Mouse (Mus musculus) neural tube, embryonic 14.5 days (tissue): ENCODE data around the gene Shisa2. TPM values are rescaled to one million over a fixed set of nuclear protein-coding genes. Genes with fewer than 3 reads are reported as not detected.

Experiments used
- ATAC-seq: fragments of 200-750 bp; cut with Nextera tagmentation; 2 replicates; pipeline ENCODE4 v1.8.0; 2017; ENCODE audit warnings: low read depth, mild to moderate bottlenecking, moderate TSS enrichment, moderate library complexity
- H3K27ac ChIP-seq: fragments of 300-500 bp; sonication (generic); 2 replicates; pipeline ENCODE4 v1.5.1; 2014; ENCODE audit warnings: low read depth, mild to moderate bottlenecking, control low read depth, low read length, moderate library complexity, mixed read lengths
- H3K27me3 ChIP-seq: fragments of 300-500 bp; sonication (generic); 2 replicates; pipeline ENCODE4 v1.6.1; 2014; ENCODE audit warnings: low read length; ENCODE audit not compliant: control insufficient read depth, insufficient read depth
- H3K36me3 ChIP-seq: fragments of 300-500 bp; sonication (generic); 2 replicates; pipeline ENCODE4 v1.6.1; 2014; ENCODE audit warnings: low read length, mixed read lengths; ENCODE audit not compliant: control insufficient read depth, insufficient read depth
- H3K4me1 ChIP-seq: fragments of 300-500 bp; sonication (generic); 2 replicates; pipeline ENCODE4 v1.6.1; 2014; ENCODE audit warnings: low read length; ENCODE audit not compliant: control insufficient read depth, insufficient read depth
- H3K4me2 ChIP-seq: fragments of 300-500 bp; sonication (generic); 2 replicates; pipeline ENCODE4 v1.6.1; 2014; ENCODE audit warnings: mild to moderate bottlenecking, low read depth, low read length, control low read depth
- H3K4me3 ChIP-seq: fragments of 300-500 bp; sonication (generic); 2 replicates; pipeline ENCODE4 v1.5.1; 2014; ENCODE audit warnings: low read depth, low read length, control low read depth, mixed read lengths
- H3K9ac ChIP-seq: fragments of 300-500 bp; sonication (generic); replicated peaks from 2 replicates; pipeline ENCODE4 v1.6.1; 2014; ENCODE audit warnings: low read depth, mild to moderate bottlenecking, control low read depth, low read length, mixed read lengths
- H3K9me3 ChIP-seq: fragments of 300-500 bp; sonication (generic); 2 replicates; pipeline ENCODE4 v1.6.1; 2016; ENCODE audit warnings: low read length; ENCODE audit not compliant: control insufficient read depth
- WGBS: fragments of 180-500 bp; shearing (Covaris S2); extraction: QIAGEN DNeasy Blood & Tissue Kit; methylation state at CpG from one replicate; pipeline ENCODE4 v1.1.7; 2014; 5-methylcytosine and 5-hydroxymethylcytosine counted together
- polyA plus RNA-seq: library from polyadenylated mRNA; unstranded; fragments of >200 nt; fragmentation: Nextera tagmentation; extraction: Ambion mirVana; gene quantifications from 2 replicates; pipeline ENCODE4 v1.2.1, GENCODE M21; 2014

The Shisa2 gene
- polyA plus RNA-seq, 1 experiment from 2014 or later = 4.6 TPM

- no peaks in the 10 kb centered on the region for H3K9me3 ChIP-seq
- H3K36me3 ChIP-seq = no peaks in the 10 kb centered on the region
- H3K27ac ChIP-seq = no peak overlapping the region
- H3K9ac ChIP-seq = no peak overlapping the region
- WGBS = 23% methylated on average over 8 of the region's 8 CpGs
- peak overlapping the region; percentile 61 for H3K4me3 ChIP-seq
- ATAC-seq = no peak
- H3K27me3 ChIP-seq = peaks cover 4% of the 10 kb centered on the region; the same call in 1 of the 2 replicates
- H3K4me1 ChIP-seq = peaks cover 12% of the 10 kb centered on the region; the same call in 1 of the 2 replicates
- peak overlapping the region; percentile 71 for H3K4me2 ChIP-seq
Measured at GRCm38 (mm10) chr14:59626711-59627110, 1.6 kb downstream of the Shisa2 start.

DNA sequence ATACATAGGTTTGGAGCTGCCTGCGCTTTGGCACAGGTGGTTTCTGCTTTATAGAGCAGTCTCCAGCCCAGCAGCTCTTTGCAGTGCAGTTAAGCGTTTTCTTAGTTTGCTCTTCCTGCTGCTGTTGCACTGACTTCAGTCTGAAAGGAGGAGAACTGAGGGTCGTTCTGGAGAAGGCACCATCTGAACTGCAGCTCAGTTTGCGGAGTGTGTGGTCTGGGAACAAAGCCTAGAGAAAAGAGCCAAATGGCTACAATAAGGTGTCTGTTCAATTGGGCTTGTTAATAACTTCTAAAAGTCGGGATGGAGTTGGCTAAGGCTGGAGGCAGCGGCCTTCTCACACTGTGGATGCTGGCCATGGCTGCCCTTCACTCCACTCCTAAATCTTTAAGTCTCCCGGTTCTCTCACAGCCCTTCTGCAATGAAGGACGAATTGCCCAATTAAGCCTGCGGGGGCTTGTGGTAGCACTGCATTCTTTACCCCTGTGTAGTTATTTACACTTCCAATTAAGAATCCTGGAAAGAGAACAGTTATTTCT, 2.1 kb downstream of the Shisa2 start:
- H3K4me3 ChIP-seq = peak overlapping the region; percentile 61
- peak overlapping the region; percentile 71 for H3K4me2 ChIP-seq
- H3K9ac ChIP-seq = peak overlapping the region; percentile 7; the same call in 1 of the 2 replicates
- no peak for ATAC-seq
- 11% methylated on average over 9 of the region's 9 CpGs for WGBS
- peaks cover 4% of the 10 kb centered on the region; the same call in 1 of the 2 replicates for H3K27me3 ChIP-seq
- H3K27ac ChIP-seq = no peak overlapping the region
- H3K9me3 ChIP-seq = no peaks in the 10 kb centered on the region
- no peaks in the 10 kb centered on the region for H3K36me3 ChIP-seq
- peaks cover 12% of the 10 kb centered on the region; the same call in 1 of the 2 replicates for H3K4me1 ChIP-seq

DNA sequence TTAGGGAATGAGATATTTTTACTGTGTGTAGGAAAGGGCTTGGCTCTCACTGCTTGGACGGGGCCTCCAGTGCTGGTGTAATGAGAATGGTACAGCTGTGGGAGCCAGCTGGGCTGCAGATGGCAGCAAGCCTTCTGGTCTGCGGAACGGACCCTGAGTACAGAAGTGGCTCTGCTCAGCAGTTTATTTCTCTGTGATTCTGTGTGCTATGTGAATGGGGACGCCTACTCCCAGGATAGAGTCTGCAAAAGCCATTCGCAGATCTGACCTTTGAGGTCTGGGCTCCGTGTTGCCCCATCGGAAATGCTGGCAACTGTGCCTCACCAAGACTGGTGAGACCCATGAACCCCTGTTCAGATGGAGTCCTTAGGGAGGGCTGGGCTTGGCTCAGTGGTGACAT, 2.7 kb downstream of the Shisa2 start:
- Histone ChIP-seq H3K9ac (no peak overlapping the region), H3K36me3 (no peaks in the 10 kb centered on the region), H3K4me2 (peak overlapping the region; percentile 71; the same call in 1 of the 2 replicates), H3K27me3 (peaks cover 4% of the 10 kb centered on the region; the same call in 1 of the 2 replicates), H3K27ac (no peak overlapping the region), H3K9me3 (no peaks in the 10 kb centered on the region), H3K4me3 (peak overlapping the region; percentile 61; the same call in 1 of the 2 replicates), H3K4me1 (peaks cover 12% of the 10 kb centered on the region; the same call in 1 of the 2 replicates)
- WGBS = 14% methylated on average over 7 of the region's 7 CpGs
- ATAC-seq = peak; percentile 31; the same call in 1 of the 2 replicates

DNA sequence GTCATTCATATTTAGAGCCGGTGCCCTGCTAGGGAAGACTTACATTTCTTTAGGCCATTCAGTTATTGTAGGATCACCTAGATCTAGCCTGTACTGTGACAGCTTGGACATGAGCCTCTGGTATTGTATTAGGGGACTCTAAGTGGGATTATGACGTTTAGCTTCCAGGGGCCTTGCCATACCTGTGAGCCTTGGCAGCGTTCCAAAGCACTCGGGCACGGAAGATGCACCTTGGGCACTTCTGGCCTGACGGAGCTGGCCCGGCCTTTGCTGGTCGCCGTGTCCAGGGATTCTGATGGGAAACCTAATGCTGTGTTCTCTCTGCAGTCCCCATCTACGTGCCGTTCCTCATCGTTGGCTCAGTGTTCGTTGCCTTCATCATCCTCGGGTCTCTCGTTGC, 4.2 kb downstream of the Shisa2 start:
- Histone ChIP-seq H3K4me1 (peaks cover 12% of the 10 kb centered on the region; the same call in 1 of the 2 replicates), H3K4me3 (no peak overlapping the region), H3K4me2 (no peak overlapping the region), H3K36me3 (no peaks in the 10 kb centered on the region), H3K27ac (no peak overlapping the region), H3K9ac (no peak overlapping the region), H3K27me3 (peaks cover 4% of the 10 kb centered on the region; the same call in 1 of the 2 replicates), H3K9me3 (no peaks in the 10 kb centered on the region)
- WGBS = 88% methylated on average over 15 of the region's 15 CpGs
- no peak for ATAC-seq

- Histone ChIP-seq H3K27me3 (peaks cover 4% of the 10 kb centered on the region; the same call in 1 of the 2 replicates), H3K27ac (no peak overlapping the region), H3K9ac (no peak overlapping the region), H3K4me3 (no peak overlapping the region), H3K4me2 (no peak overlapping the region), H3K9me3 (no peaks in the 10 kb centered on the region), H3K4me1 (peaks cover 12% of the 10 kb centered on the region; the same call in 1 of the 2 replicates), H3K36me3 (no peaks in the 10 kb centered on the region)
- 77% methylated on average over 9 of the region's 9 CpGs for WGBS
- ATAC-seq = no peak
Measured at GRCm38 (mm10) chr14:59630096-59630495, 5.0 kb downstream of the Shisa2 start.

DNA sequence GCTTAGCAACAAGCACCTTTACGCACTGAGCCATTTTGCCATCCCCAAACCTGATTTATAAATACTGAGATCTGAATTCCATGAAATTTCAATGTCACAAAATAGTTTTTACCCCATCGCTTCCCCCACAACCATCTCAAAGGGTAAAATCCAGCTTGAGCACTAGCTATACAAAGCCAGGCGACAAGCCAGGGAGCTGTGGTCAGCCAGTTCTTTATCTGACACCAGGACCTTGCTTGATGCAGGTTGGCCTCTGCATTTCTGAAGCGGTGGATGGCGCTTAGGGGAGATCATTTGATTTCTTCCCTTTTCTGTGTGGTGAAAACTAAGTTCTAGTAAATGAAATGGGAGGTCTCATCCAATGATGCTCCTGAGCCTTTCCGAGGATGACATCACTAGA, 7.0 kb downstream of the Shisa2 start:
- 94% methylated on average over 6 of the region's 6 CpGs for WGBS
- no peak overlapping the region for H3K4me2 ChIP-seq
- no peaks in the 10 kb centered on the region for H3K9me3 ChIP-seq
- no peak overlapping the region for H3K9ac ChIP-seq
- H3K27ac ChIP-seq = no peak overlapping the region
- H3K27me3 ChIP-seq = no peaks in the 10 kb centered on the region
- ATAC-seq = no peak
- peaks cover 5% of the 10 kb centered on the region; the same call in 1 of the 2 replicates for H3K4me1 ChIP-seq
- no peaks in the 10 kb centered on the region for H3K36me3 ChIP-seq
- no peak overlapping the region for H3K4me3 ChIP-seq

DNA sequence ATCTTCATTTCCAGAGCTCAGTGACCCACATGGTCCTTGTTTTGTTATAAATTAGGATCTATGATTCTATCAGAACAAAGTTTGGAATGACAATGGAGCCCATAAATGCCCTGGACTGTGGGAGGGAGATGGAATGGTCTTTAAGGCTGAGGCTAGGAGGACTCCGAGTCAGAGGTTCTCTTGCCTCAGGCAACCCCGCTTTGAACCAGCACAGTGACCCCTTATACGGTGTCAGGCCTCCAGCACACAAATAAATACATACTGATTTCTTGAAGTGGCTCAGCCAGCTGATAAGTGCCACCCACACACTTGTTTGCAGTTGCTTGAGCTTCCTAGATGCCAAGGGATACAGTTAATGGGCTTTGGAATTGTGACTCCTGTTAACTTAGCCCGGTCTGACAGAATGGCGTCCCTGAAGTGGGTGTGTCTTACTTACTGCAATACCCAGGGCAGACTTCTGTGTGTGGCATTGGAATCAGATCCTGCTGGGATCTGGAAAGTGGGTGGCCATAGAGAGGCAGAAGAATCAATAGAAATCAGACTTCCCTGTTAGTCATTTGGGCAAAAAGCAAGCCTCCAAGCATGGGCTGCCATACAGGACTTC, 8.3 kb downstream of the Shisa2 start:
- H3K27ac ChIP-seq = no peak overlapping the region
- H3K4me2 ChIP-seq = no peak overlapping the region
- no peak; the same call in 1 of the 2 replicates for ATAC-seq
- H3K36me3 ChIP-seq = no peaks in the 10 kb centered on the region
- H3K4me3 ChIP-seq = no peak overlapping the region
- no peaks in the 10 kb centered on the region for H3K9me3 ChIP-seq
- WGBS = 82% methylated on average over 5 of the region's 5 CpGs
- H3K27me3 ChIP-seq = no peaks in the 10 kb centered on the region
- H3K9ac ChIP-seq = no peak overlapping the region
- H3K4me1 ChIP-seq = no peaks in the 10 kb centered on the region

GRCm38 (mm10) chr14:59633988-59634387, 8.9 kb downstream of the Shisa2 start:
- no peaks in the 10 kb centered on the region for H3K9me3 ChIP-seq
- H3K4me1 ChIP-seq = no peaks in the 10 kb centered on the region
- no peak overlapping the region for H3K27ac ChIP-seq
- no peak for ATAC-seq
- WGBS = 89% methylated on average over 9 of the region's 9 CpGs
- H3K4me3 ChIP-seq = no peak overlapping the region
- no peaks in the 10 kb centered on the region for H3K27me3 ChIP-seq
- H3K9ac ChIP-seq = no peak overlapping the region
- H3K36me3 ChIP-seq = no peaks in the 10 kb centered on the region
- H3K4me2 ChIP-seq = no peak overlapping the region

- Histone ChIP-seq H3K27ac (no peak overlapping the region), H3K4me1 (no peaks in the 10 kb centered on the region), H3K4me3 (no peak overlapping the region), H3K4me2 (no peak overlapping the region), H3K9ac (no peak overlapping the region), H3K36me3 (no peaks in the 10 kb centered on the region), H3K27me3 (no peaks in the 10 kb centered on the region), H3K9me3 (no peaks in the 10 kb centered on the region)
- ATAC-seq = no peak
- 68% methylated on average over 7 of the region's 7 CpGs for whole genome bisulfite sequencing
Measured at GRCm38 (mm10) chr14:59638906-59639703, 14.0 kb downstream of the Shisa2 start.
